Mouse (Mus musculus): Measurements from ENCODE around the gene Trim40. TPM values are rescaled to one million over a fixed set of nuclear protein-coding genes. Genes with fewer than 3 reads are reported as not detected.
"Not testable (repeated sequence)": the region's sequence is repeated elsewhere in the genome, so short reads cannot be mapped to it uniquely, and the experiment has no call there.

Gene Trim40
- total RNA-seq, 4 experiments from 2014 or later, result 0.31 TPM; not detected in 3

GRCm38 (mm10) chr17:36893387-36893786, 3.5 kb upstream of the Trim40 start:
- no peak for DNase-seq (ENCODE audit: low spot score in 2 of 2)

- peak in 1 of 2 experiments; percentile 37 for DNase-seq (ENCODE audit: low spot score in 2 of 2)
Observed at GRCm38 (mm10) chr17:36892362-36892761, 2.4 kb upstream of the Trim40 start.

- DNase-seq (ENCODE audit: low spot score in 2 of 2), result not testable (repeated sequence)
Observed at GRCm38 (mm10) chr17:36891496-36891895, 1.6 kb upstream of the Trim40 start.

- no peak for DNase-seq (ENCODE audit: low spot score in 2 of 2)
Observed at GRCm38 (mm10) chr17:36885132-36885790, 4.7 kb downstream of the Trim40 start.

GRCm38 (mm10) chr17:36883350-36883749, 6.6 kb downstream of the Trim40 start:
- no peak for DNase-seq (ENCODE audit: low spot score in 2 of 2)

- no peak for DNase-seq (ENCODE audit: low spot score in 2 of 2)
Observed at GRCm38 (mm10) chr17:36874636-36875035, 15.3 kb downstream of the Trim40 start.

GRCm38 (mm10) chr17:36869955-36870810, 19.7 kb downstream of the Trim40 start:
- DNase-seq (ENCODE audit: low spot score in 2 of 2), result no peak

GRCm38 (mm10) chr17:36869284-36869954, 20.5 kb downstream of the Trim40 start, which contains the start of gene Trim10:
Trim10 (plus strand) TSS chr17:36869574.
- DNase-seq (ENCODE audit: low spot score in 2 of 2), result no peak

- DNase-seq (ENCODE audit: low spot score in 2 of 2), result no peak
Observed at GRCm38 (mm10) chr17:36868836-36869235, 21.1 kb downstream of the Trim40 start.

- DNase-seq (ENCODE audit: low spot score in 2 of 2), result no peak
Observed at GRCm38 (mm10) chr17:36866719-36867527, 23.0 kb downstream of the Trim40 start, which contains the start of gene Trim15. Trim15 (minus strand) TSS chr17:36867210.

GRCm38 (mm10) chr17:36861680-36862079, 28.2 kb downstream of the Trim40 start:
- DNase-seq (ENCODE audit: low spot score in 2 of 2), result no peak

GRCm38 (mm10) chr17:36858181-36858580, 31.7 kb downstream of the Trim40 start:
- DNase-seq (ENCODE audit: low spot score in 2 of 2), result no peak

- DNase-seq (ENCODE audit: low spot score in 2 of 2), result no peak
Observed at GRCm38 (mm10) chr17:36856236-36856635, 33.7 kb downstream of the Trim40 start.

- no peak for DNase-seq (ENCODE audit: low spot score in 2 of 2)
Observed at GRCm38 (mm10) chr17:36855484-36855883, 34.4 kb downstream of the Trim40 start.

GRCm38 (mm10) chr17:36851627-36852026, 38.3 kb downstream of the Trim40 start:
- DNase-seq (ENCODE audit: low spot score in 2 of 2), result no peak

- no peak for DNase-seq (ENCODE audit: low spot score in 2 of 2)
Observed at GRCm38 (mm10) chr17:36851200-36851599, 38.7 kb downstream of the Trim40 start.

- no peak for DNase-seq (ENCODE audit: low spot score in 2 of 2)
Observed at GRCm38 (mm10) chr17:36849992-36850391, 39.9 kb downstream of the Trim40 start.

- DNase-seq (ENCODE audit: low spot score in 2 of 2), result no peak
Observed at GRCm38 (mm10) chr17:36848911-36849310, 41.0 kb downstream of the Trim40 start.

- no peak for DNase-seq (ENCODE audit: low spot score in 2 of 2)
Observed at GRCm38 (mm10) chr17:36844725-36845124, 45.2 kb downstream of the Trim40 start.

- no peak for DNase-seq (ENCODE audit: low spot score in 2 of 2)
Observed at GRCm38 (mm10) chr17:36844286-36844719, 45.6 kb downstream of the Trim40 start.

GRCm38 (mm10) chr17:36843696-36844095, 46.2 kb downstream of the Trim40 start:
- no peak for DNase-seq (ENCODE audit: low spot score in 2 of 2)

All from layer of hippocampus, adult 8-10 months (tissue).